Mouse (Mus musculus): Measurements from ENCODE around the gene Elf5. TPM values are rescaled to one million over a fixed set of nuclear protein-coding genes. Genes with fewer than 3 reads are reported as not detected.
A peak's percentile ranks its signal among the peaks of the same experiment; 100 is the strongest.

Elf5 gene
- total RNA-seq, 4 experiments from 2014 or later: 1.00 to 1.4 (median 1.1) TPM

DNA sequence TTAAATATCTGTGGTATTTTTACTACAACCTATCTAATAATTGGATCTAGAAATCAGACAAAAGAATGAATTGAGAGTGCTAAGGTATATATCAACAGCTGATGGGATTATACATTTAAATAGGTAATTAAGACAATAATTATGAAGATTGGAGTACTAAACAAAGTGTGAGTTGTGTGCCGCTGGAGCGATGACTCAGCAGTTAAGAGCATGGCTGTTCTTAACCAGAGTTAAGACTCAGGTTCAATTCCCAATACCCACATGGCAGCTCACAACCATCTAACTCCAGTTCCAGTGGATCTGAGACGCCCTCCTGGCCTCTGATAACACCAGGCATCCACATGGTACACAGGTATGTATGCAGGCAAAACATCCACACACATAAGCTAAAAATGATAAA is 61.9 kb downstream of the Elf5 start:
- no peak for DNase-seq (ENCODE audit: low spot score in 2 of 2)

DNA sequence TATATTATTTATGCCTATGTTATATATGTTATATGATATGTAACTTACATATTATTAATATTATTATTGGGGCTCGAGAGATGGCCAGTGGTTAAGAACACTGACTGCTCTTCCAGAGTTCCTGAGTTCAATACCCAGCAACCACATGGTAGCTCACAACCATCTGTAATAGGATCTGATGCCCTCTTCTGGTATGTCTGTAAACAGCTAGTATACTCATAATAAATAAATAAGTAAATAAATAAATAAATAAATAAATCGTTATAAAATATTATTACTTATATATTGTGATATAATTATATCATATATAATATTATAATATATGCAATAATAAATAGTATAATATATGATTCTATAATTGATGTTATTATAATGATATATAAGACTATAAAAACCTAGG is 64.7 kb downstream of the Elf5 start:
- DNase-seq (ENCODE audit: low spot score in 2 of 2): no peak

DNA sequence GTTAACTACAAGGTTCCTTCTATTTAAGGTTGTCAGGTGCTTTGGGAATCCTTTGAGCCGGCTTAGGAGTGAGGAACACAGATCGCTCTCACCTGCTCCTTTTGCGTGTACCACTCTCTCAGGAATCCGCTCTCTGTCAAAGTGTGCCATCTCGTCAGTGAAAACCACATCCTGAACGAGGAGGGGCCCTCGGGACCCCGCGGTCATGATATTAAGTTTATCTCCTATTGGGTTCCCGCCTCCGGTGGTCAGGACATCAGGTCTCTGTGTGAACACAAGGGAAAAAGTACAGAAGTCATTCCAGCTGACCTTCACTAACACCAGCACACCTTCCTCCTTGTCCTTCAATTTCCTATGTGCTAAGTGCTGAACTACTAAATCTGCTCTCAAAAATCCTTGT is 65.2 kb downstream of the Elf5 start:
- DNase-seq (ENCODE audit: low spot score in 2 of 2): no peak

DNA sequence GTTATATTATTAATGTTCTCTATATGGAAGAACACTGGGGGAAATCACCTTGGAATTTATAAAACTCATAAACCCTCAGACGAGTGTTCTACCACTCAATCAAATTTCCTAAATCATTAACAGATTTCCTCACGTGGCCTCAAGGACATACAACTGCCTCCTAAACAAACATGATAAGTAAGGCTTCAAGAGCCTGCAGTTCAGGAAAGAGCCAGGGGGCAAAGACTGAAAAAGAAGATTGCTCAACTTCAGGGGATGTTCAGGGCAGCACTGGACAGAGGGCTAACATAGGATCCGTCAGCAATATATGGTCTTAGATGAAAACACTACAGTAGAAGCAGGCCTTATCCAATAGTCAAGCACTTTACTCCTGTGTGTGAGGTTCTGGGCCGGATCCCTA is 66.0 kb downstream of the Elf5 start:
- DNase-seq (ENCODE audit: low spot score in 2 of 2): no peak

DNA sequence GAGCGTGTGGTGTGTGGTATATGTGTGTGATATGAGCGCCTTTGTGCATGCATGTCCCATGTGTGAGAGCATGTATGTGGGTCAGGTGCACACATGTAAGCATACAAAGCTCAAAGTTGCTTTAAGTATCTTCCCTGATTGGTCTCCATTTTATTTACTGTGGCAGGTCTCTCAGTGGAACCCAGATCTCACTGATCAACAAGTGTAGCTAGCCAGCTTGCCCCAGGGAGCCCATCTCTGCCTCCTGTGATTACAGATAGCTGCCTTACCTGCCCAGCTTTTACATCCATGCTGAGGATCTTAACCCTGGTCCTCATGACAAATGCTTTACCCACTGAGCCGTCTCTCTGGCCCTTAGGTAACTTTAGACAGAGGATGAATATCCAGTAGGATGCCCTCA is 66.8 kb downstream of the Elf5 start:
- DNase-seq (ENCODE audit: low spot score in 2 of 2): no peak

DNA sequence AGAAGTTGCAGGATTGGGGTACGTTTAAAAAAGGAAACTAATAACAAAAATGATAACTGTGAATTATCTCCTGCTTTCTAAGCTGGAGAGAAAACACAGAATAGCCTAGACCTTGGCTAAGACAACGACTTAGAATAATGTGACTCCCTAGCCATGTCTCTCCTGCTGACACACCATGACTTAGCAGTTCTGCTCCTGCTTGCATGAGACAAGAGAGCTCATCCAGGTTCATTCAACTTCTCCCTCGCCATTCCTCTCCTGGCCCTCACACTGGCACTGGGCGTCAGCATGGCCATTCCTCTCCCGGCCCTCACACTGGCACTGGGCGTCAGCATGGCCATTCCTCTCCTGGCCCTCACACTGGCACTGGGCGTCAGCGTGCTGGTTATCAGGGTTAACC is 68.8 kb downstream of the Elf5 start:
- no peak for DNase-seq (ENCODE audit: low spot score in 2 of 2)

DNA sequence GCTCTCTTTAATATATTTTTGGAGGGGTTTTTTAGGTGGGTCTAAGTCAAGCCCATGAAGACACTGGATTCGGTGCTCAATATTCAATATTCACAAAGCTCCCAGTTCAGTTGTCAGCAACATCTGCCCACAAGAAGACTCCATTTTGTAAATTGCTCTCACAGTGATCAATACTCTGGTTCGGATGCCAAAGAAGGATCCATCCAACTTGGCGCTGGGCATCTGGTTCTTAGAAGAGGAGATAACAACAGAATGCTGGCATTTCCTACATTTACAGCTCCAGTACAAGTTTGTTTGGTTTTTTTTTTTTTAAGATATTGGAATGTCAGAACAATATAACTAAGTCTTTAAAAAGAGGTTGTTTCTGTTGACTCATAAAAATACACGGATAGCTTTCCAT is 69.4 kb downstream of the Elf5 start:
- no peak for DNase-seq (ENCODE audit: low spot score in 2 of 2)

DNA sequence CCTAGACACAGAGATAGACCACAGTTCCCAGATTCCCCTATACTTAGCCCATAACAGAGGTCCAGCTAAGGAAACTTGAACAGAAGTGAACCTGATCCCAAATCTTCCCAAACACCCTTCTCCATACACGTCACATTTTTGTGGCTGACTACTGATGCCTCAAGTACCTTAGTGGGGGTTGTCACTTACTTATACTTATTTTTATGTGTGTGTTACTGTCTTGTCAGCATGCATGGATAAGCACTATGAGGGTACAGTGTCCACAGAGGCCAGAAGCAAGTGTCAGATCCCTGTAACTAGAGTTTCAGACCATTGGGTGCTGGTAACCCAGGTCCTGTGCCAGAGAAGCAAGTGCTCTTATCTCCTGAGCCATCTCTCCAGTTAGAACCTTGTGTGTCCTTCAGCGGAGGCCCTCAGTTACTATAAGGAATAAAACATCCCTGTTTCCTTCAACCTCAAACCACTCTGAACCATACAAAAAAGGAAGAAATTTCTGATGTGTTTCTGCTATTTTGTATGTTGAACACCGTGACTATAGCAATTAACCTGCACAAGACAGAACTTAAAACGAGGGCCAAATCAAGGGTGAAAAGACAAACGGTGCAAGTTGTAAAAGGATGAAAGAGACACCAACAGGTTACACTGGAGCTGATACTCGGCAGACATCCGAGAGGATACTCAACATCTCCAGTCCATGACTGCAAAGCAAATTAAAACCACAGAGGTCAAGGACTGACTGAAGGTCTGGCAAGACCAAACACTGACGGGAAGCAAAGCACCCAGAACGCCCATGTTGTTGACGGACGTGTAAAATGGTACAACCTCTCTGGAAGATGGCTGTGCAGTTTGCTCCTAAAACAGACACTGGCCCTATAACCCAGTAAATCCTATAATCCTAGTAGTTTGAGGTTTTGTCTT is 70.1 kb downstream of the Elf5 start:
- no peak for DNase-seq (ENCODE audit: low spot score in 2 of 2)

DNA sequence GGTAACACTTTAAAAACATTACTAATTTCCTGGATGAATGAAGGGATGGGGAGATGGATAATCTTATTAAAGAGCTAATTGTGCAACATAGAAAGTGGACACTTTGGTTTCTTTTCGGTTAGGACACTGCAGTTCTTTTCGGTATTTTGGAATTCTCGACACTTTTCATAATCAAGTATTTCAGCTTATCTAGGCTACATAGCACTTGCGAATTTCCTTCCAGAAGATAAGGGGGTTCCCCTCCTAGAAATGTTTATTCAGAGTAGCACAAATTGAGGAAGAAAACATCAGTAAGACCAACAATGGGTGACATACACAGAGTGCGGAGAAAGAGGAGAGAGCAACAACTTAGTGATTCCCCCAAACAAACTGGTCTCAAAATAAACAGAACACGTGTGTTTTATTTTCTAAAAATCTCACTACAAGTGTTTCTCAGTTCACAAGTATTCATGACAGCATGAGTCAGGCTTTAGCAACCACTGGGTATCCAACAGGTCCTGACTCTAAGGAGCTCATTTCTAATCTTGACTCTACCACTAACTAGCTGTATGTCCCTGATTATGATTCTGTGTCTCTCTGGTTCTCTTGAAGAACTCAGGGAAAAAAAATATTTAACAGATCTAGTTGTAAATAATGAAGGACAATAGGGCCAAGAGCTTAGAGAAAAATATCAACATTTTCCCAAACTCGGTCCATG is 71.9 kb downstream of the Elf5 start:
- DNase-seq (ENCODE audit: low spot score in 2 of 2): no peak

DNA sequence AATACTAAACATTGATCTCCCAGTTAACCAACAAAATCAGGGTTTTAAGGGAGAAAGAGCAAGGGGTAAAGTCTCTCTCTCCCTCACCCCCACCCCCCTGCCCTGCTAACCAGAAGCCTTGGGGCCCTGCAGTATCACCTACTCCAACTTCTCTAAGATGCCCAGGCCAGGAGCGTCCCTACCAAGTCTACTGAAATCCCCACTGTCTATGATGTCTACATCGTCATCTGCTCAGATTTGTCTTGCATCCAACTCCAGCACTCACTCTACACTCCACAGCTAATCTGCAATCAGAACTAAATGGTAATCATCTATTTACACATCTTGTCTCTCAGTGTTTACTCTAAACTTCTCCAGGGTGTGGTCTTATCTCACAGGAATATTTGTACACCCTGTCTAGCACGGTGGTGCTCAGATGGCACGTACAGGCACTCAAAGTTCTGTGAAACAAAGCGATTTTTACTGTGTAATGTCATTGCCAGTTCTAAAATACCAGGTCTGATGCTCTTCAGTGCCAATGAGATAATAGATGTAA is 72.6 kb downstream of the Elf5 start:
- no peak for DNase-seq (ENCODE audit: low spot score in 2 of 2)

DNA sequence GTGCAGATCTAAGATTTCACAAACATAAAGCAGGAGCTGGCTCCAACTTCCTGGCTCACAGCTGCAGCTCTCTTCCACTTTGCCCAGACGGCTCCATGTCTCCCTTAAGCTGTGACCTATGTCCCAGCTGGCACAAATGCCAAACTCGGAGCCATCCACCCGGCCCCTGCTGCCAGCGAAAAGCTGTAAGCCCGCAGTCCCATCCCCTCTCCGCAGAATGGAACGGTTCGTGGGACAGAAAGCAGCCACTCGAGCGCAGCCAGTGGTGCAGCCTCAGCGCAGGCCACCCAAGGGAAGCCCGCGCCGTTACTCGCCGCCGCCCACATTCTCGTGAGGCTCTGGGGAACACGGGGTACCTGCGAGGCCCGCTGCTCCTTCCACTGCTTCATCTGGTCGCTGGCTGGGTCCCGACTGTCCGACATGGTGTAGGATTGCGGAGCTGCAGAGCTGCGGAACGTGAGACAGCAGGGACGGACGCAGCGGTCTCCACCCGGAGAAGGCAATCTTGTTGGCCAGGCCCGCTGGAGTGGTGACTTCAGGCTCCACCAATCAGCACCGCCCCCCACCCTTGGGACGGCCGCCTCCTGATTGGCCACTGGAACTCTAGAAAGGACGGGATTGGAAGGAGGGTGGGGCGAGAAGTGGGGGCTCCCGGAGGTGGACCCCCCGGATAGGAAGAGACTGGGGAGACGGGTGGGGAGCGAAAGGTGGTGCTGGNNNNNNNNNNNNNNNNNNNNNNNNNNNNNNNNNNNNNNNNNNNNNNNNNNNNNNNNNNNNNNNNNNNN is 73.3 kb downstream of the Elf5 start, which contains the start of gene Cat:
Cat (minus strand) TSS at position 544 of the 785 bp plus-strand sequence.
- peak; percentile 87 to 96 for DNase-seq (ENCODE audit: low spot score in 2 of 2)

DNA sequence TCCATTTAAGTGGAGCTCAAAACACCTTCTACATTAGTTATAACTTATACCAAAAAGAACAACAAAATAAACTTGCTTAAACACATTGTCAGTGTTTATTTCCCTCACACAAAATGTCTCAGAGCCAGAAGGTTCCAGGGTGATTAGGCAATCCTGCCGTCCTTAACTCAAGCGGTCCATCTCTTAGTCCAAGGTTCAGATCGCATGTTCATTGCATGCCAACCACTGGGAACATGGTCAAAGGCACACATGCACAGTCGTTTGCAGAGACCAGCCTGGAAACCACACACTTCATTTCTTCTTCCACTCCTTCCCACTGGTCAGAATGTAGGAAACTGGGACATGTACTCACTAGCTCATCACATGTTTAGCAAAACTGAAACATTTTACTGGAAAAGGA is 81.0 kb downstream of the Elf5 start:
- no peak for DNase-seq (ENCODE audit: low spot score in 2 of 2)

DNA sequence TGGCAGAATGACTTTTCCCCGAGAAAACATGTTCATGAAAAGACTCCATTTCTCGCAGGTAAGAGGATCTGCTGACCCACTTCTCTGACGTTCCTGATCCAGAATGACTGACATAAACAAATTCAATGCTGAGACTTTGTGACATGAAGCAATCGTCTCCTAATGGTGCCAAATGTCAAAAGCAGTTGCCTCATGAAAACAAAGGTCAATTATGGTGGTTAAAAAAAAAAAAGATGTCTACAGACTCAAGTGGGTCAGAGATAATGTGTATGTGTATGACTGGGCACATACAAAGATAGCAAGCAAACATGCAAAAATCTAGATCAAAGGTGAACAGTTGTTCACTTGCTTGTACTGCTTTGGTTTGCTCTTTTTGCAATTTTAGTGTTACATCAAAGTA is 82.3 kb downstream of the Elf5 start:
- no peak for DNase-seq (ENCODE audit: low spot score in 2 of 2)

DNA sequence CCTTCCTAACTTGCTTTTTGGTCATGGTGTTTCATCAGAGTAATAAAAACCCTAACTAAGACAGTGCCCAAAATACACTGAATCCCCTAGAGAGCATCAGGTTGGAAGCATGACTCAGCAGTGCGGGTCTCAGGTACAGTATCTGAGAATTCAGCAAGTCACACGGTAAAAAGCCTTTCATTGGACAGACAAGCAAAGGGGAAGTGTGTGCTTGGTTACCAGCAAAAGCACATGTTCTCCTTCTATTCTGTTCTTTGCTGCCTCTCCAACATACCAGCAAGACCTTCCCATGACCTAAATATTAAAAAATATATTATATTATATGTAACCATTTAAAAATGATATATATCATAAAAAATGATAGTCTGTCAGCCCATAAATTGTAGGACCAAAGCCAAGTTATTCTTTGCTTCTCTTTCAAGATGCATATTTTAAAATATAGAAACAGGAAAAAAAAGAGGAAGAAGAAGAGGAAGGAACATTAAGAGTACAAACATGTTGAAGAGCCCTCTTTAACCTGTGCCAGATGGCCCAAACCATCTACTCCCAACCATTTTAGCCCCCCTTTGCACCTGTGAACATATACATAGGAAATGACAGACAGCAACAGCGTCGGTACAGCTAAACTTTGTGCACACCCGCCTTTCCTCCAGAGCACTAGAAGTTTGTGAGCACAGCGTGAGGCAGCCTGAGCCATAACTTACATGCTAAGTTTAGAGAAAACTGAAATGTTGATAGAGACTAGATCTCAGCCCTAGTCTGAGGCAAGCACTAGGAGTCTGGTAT is 84.3 kb downstream of the Elf5 start:
- DNase-seq (ENCODE audit: low spot score in 2 of 2): no peak

Other genes with a start within 250 kb of the Elf5 start
- not detected for gene Ehf, start 108.4 kb upstream of the Elf5 start, total RNA-seq (2022)
- 10 to 100 TPM; 43.7 to 51.4 (median 48.4) TPM for gene Cat, start 73.5 kb downstream of the Elf5 start, total RNA-seq (2022)
- gene Abtb2, start 154.6 kb downstream of the Elf5 start, total RNA-seq (2022): 1 to 10 TPM; 8.2 to 9.0 (median 8.7) TPM

All from left cerebral cortex, adult 8-10 months (tissue).